Mouse (Mus musculus) kidney, postnatal 0 days (tissue): ENCODE data around the gene Heatr1. TPM values are rescaled to one million over a fixed set of nuclear protein-coding genes. Genes with fewer than 3 reads are reported as not detected.

Experiments
- ATAC-seq: fragments of 200-750 bp; cut with Nextera tagmentation; replicated peaks from 2 replicates; pipeline ENCODE4 v1.8.0; 2017; ENCODE audit warnings: low read depth, moderate number of reproducible peaks, moderate TSS enrichment, moderate library complexity; ENCODE audit not compliant: low FRiP score
- DNase-seq: peaks from one replicate; pipeline ENCODE4 v3.0.0-alpha.2; 2016; ENCODE audit warnings: low spot score
- H3K27ac ChIP-seq: fragments of 300-500 bp; sonication (generic); 2 replicates; pipeline ENCODE4 v1.5.1; 2014; ENCODE audit warnings: mild to moderate bottlenecking
- H3K27me3 ChIP-seq: fragments of 300-500 bp; sonication (generic); 2 replicates; pipeline ENCODE4 v1.6.1; 2014; ENCODE audit warnings: low read length, mixed read lengths; ENCODE audit not compliant: insufficient read depth
- H3K36me3 ChIP-seq: fragments of 300-500 bp; sonication (generic); 2 replicates; pipeline ENCODE4 v1.6.1; 2014; ENCODE audit warnings: low read length, mixed read lengths; ENCODE audit not compliant: insufficient read depth
- H3K4me1 ChIP-seq: fragments of 300-500 bp; sonication (generic); replicated peaks from 2 replicates; pipeline ENCODE4 v1.6.1; 2014; ENCODE audit warnings: antibody characterized with exemption, low read length, mixed read lengths; ENCODE audit not compliant: insufficient read depth
- H3K4me2 ChIP-seq: fragments of 300-500 bp; sonication (generic); 2 replicates; pipeline ENCODE4 v1.6.1; 2014; ENCODE audit warnings: mild to moderate bottlenecking, low read length, moderate library complexity, mixed read lengths
- H3K4me3 ChIP-seq: fragments of 300-500 bp; sonication (generic); replicated peaks from 2 replicates; pipeline ENCODE4 v1.5.1; 2014; ENCODE audit warnings: low read depth, low read length
- H3K9ac ChIP-seq: fragments of 300-500 bp; sonication (generic); 2 replicates; pipeline ENCODE4 v1.6.1; 2014; ENCODE audit warnings: low read depth, low read length
- H3K9me3 ChIP-seq: fragments of 300-500 bp; sonication (generic); replicated peaks from 2 replicates; pipeline ENCODE4 v1.6.1; 2016; ENCODE audit warnings: low read length, inconsistent platforms, mixed read lengths
- CTCF ChIP-seq: IDR thresholded peaks from 2 replicates; pipeline ENCODE4 v1.5.1; 2016; ENCODE audit warnings: antibody characterized with exemption, low read depth, mild to moderate bottlenecking, moderate library complexity
- WGBS: fragments of 180-500 bp; shearing (Covaris S2); extraction: QIAGEN DNeasy Blood & Tissue Kit; methylation state at CpG from one replicate; pipeline ENCODE4 v1.1.7; 2014; 5-methylcytosine and 5-hydroxymethylcytosine counted together
- polyA plus RNA-seq: library from polyadenylated mRNA; unstranded; fragments of >200 nt; fragmentation: Nextera tagmentation; extraction: Ambion mirVana; gene quantifications from 2 replicates; pipeline ENCODE4 v1.2.1, GENCODE M21; 2015

Heatr1 gene
- polyA plus RNA-seq, result 9.6 and 9.8 TPM in 2 replicates

GRCm38 (mm10) chr13:12394609-12395505, at the start of gene Heatr1:
TSS of gene Heatr1 (plus strand) at chr13:12395027.
- Histone ChIP-seq H3K27ac (no peak within 1 kb of the TSS), H3K4me1 (no peaks in the 10 kb centered on the region), H3K36me3 (peaks cover under 1% of the 10 kb centered on the region; the same call in 1 of the 2 replicates), H3K4me3 (peak within 1 kb of the TSS; percentile 90), H3K9me3 (no peaks in the 10 kb centered on the region), H3K9ac (peak within 1 kb of the TSS; percentile 65), H3K4me2 (peak within 1 kb of the TSS; percentile 84), H3K27me3 (no peaks in the 10 kb centered on the region)
- TF ChIP-seq CTCF, result no peak
- WGBS, result under 1% methylated on average over 43 of the region's 43 CpGs
- ATAC-seq, result peak; percentile 97
- peak; percentile 100 for DNase-seq

DNA sequence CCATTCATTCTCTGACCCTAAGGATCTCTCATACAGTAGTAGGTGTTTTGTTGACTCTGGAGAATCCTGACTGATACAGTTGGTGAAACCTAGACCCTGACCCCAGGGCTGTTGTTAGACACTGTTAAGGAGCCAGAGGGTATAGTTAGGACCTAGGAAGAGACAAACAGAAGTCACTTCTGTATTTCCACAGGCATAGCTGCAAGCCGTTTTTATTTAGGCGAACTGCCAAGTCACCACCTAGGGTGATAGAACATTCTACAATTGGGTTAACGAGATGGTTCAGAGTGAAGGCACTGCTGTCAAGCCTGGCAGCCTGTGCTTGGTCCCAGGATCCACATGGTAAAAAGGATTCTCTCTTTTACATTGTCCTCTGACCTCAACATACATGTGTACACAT, 48.0 kb upstream of the Heatr1 start:
- DNase-seq, result no peak
- no peak overlapping the region for H3K4me2 ChIP-seq
- no peaks in the 10 kb centered on the region for H3K27me3 ChIP-seq
- no peaks in the 10 kb centered on the region for H3K9me3 ChIP-seq
- no peaks in the 10 kb centered on the region for H3K36me3 ChIP-seq
- no peak for ATAC-seq
- H3K4me3 ChIP-seq, result no peak overlapping the region
- H3K27ac ChIP-seq, result no peak overlapping the region
- no peak for TF ChIP-seq CTCF
- no peak overlapping the region for H3K9ac ChIP-seq
- WGBS, result 78% methylated on average over 3 of the region's 3 CpGs
- H3K4me1 ChIP-seq, result no peaks in the 10 kb centered on the region

GRCm38 (mm10) chr13:12349197-12349824, 45.5 kb upstream of the Heatr1 start:
- no peaks in the 10 kb centered on the region for H3K9me3 ChIP-seq
- H3K4me2 ChIP-seq, result no peak overlapping the region
- H3K4me3 ChIP-seq, result no peak overlapping the region
- ATAC-seq, result no peak
- H3K36me3 ChIP-seq, result no peaks in the 10 kb centered on the region
- H3K9ac ChIP-seq, result no peak overlapping the region
- DNase-seq, result no peak
- no peaks in the 10 kb centered on the region for H3K27me3 ChIP-seq
- WGBS, result 54% methylated on average over 13 of the region's 13 CpGs
- no peaks in the 10 kb centered on the region for H3K4me1 ChIP-seq
- H3K27ac ChIP-seq, result no peak overlapping the region
- TF ChIP-seq CTCF, result no peak

GRCm38 (mm10) chr13:12356184-12356583, 38.6 kb upstream of the Heatr1 start:
- no peak overlapping the region for H3K4me3 ChIP-seq
- H3K36me3 ChIP-seq, result no peaks in the 10 kb centered on the region
- no peak overlapping the region for H3K4me2 ChIP-seq
- no peak for ATAC-seq
- DNase-seq, result no peak
- no peak for TF ChIP-seq CTCF
- WGBS, result 55% methylated on average over 4 of the region's 4 CpGs
- H3K4me1 ChIP-seq, result no peaks in the 10 kb centered on the region
- H3K9ac ChIP-seq, result no peak overlapping the region
- no peaks in the 10 kb centered on the region for H3K27me3 ChIP-seq
- no peak overlapping the region for H3K27ac ChIP-seq
- H3K9me3 ChIP-seq, result no peaks in the 10 kb centered on the region

- 80% methylated on average over 5 of the region's 5 CpGs for WGBS
- Histone ChIP-seq H3K4me3 (no peak overlapping the region), H3K9me3 (no peaks in the 10 kb centered on the region), H3K4me1 (no peaks in the 10 kb centered on the region), H3K9ac (no peak overlapping the region), H3K27ac (no peak overlapping the region), H3K4me2 (no peak overlapping the region), H3K36me3 (no peaks in the 10 kb centered on the region), H3K27me3 (no peaks in the 10 kb centered on the region)
- ATAC-seq (no peak), DNase-seq (no peak)
- TF ChIP-seq CTCF, result no peak
Observed at GRCm38 (mm10) chr13:12357554-12357953, 37.3 kb upstream of the Heatr1 start.

DNA sequence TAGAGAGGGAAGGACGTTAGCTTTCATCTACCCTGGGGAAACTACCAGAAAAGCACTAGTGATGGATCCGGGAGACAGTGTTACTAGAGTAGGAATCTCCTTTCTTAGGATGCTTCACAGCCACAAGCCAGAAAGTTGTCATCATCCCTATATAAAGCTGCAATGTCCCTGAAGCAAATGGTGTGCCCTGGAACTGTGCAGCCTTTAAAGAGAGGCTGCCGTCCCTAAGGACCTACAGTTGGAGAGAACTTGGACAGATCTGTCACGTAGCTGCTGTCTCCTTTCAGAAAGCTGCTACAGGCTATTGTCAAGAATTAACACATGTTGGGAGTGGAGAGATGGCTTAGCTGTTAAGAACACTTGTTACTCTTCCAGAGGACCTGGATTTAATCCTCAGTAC, 33.3 kb upstream of the Heatr1 start:
- no peaks in the 10 kb centered on the region for H3K4me1 ChIP-seq
- H3K36me3 ChIP-seq, result no peaks in the 10 kb centered on the region
- no peak overlapping the region for H3K9ac ChIP-seq
- no peak for ATAC-seq
- no peak overlapping the region for H3K27ac ChIP-seq
- WGBS, result 81% methylated on average over 4 of the region's 4 CpGs
- no peak overlapping the region for H3K4me3 ChIP-seq
- no peak for DNase-seq
- no peaks in the 10 kb centered on the region for H3K9me3 ChIP-seq
- H3K27me3 ChIP-seq, result no peaks in the 10 kb centered on the region
- no peak for TF ChIP-seq CTCF
- H3K4me2 ChIP-seq, result no peak overlapping the region
